Mouse (Mus musculus) CH12.LX (cell line): ENCODE results near the gene Fgd6. TPM values are rescaled to one million over a fixed set of nuclear protein-coding genes. Genes with fewer than 3 reads are reported as not detected.

Source experiments
- DNase-seq: peaks from one replicate; pipeline ENCODE4 v3.0.0-alpha.2; 2013; ENCODE audit errors: extremely low read depth
- H3K27ac ChIP-seq: 2 replicates; pipeline ENCODE4 v1.5.1; 2012; ENCODE audit warnings: low read depth, mild to moderate bottlenecking, control low read depth, moderate library complexity; ENCODE audit not compliant: insufficient read depth
- H3K27me3 ChIP-seq: replicated peaks from 2 replicates; pipeline ENCODE3; 2012; ENCODE audit warnings: inconsistent platforms
- H3K36me3 ChIP-seq, 2 experiments: replicated peaks in 1 of 2; 2 replicates each; pipeline versions ENCODE3 to v1.6.1; 2012; ENCODE audit warnings: inconsistent platforms in 1 of 2, low read length in 1 of 2, mild to moderate bottlenecking in 1 of 2, mixed read lengths in 1 of 2, moderate library complexity in 1 of 2; ENCODE audit not compliant: control insufficient read depth in 1 of 2, insufficient read depth in 1 of 2
- H3K4me1 ChIP-seq, 2 experiments: 2 replicates each; pipeline ENCODE4 v1.6.1; 2012; ENCODE audit warnings: inconsistent platforms in 1 of 2, moderate library complexity in 1 of 2; ENCODE audit not compliant: insufficient read depth in 2 of 2, control insufficient read depth in 1 of 2
- H3K4me2 ChIP-seq: 2 replicates; pipeline ENCODE4 v1.6.1; 2012; ENCODE audit warnings: low read depth, mild to moderate bottlenecking, control low read depth; ENCODE audit not compliant: poor library complexity, insufficient read depth, severe bottlenecking
- H3K4me3 ChIP-seq, 3 experiments: fragments of 150-350 bp in 1 of 3; sonication (generic) in 1 of 3; replicated peaks in 1 of 3; 2 replicates each; pipeline versions ENCODE3 to v1.5.1; 2011 to 2012; ENCODE audit warnings: low read depth in 2 of 3, low read length in 2 of 3, mild to moderate bottlenecking in 2 of 3, moderate library complexity in 2 of 3, control low read depth in 1 of 3, improper control_type of control experiment in 1 of 3, inconsistent platforms in 1 of 3, mixed read lengths in 1 of 3; ENCODE audit not compliant: poor library complexity in 1 of 3
- H3K79me2 ChIP-seq: replicated peaks from 2 replicates; pipeline ENCODE4 v1.6.1; 2012; ENCODE audit warnings: mild to moderate bottlenecking, moderate library complexity; ENCODE audit not compliant: control insufficient read depth, poor library complexity, insufficient read depth, severe bottlenecking; ENCODE audit errors: extremely low read depth
- H3K9ac ChIP-seq: 2 replicates; pipeline ENCODE4 v1.6.1; 2012; ENCODE audit warnings: low read depth, mild to moderate bottlenecking, control low read depth, moderate library complexity; ENCODE audit not compliant: insufficient read depth
- H3K9me3 ChIP-seq: replicated peaks from 2 replicates; pipeline ENCODE3; 2012; ENCODE audit warnings: low read length, inconsistent platforms, mixed read lengths
- BHLHE40 ChIP-seq: IDR thresholded peaks from 2 replicates; pipeline ENCODE4 v1.6.1; 2011; ENCODE audit warnings: mild to moderate bottlenecking, low read depth, low read length, improper control_type of control experiment
- CHD1 ChIP-seq: IDR thresholded peaks from 2 replicates; pipeline ENCODE4 v1.6.1; 2012; ENCODE audit warnings: low read depth, low read length, improper control_type of control experiment, inconsistent platforms
- CHD2 ChIP-seq: IDR thresholded peaks from 2 replicates; pipeline ENCODE4 v1.6.1; 2011; ENCODE audit warnings: low read length, improper control_type of control experiment
- CTCF ChIP-seq, 2 experiments: IDR thresholded peaks in 1 of 2; conservative IDR thresholded peaks in 1 of 2; 2 replicates each; pipeline ENCODE4 v1.5.1; 2011 to 2012; ENCODE audit warnings: low read depth in 2 of 2, low read length in 2 of 2, improper control_type of control experiment in 1 of 2, inconsistent platforms in 1 of 2, mild to moderate bottlenecking in 1 of 2, moderate library complexity in 1 of 2
- E2F4 ChIP-seq: IDR thresholded peaks from 2 replicates; pipeline ENCODE4 v1.6.1; 2011; ENCODE audit warnings: low read depth, low read length, improper control_type of control experiment; ENCODE audit not compliant: insufficient replicate concordance
- ELF1 ChIP-seq: IDR thresholded peaks from 2 replicates; pipeline ENCODE4 v1.6.1; 2014; ENCODE audit warnings: low read depth, mild to moderate bottlenecking, inconsistent platforms, low read length, improper control_type of control experiment
- EP300 ChIP-seq: IDR thresholded peaks from 2 replicates; pipeline ENCODE4 v1.6.1; 2011; ENCODE audit warnings: low read length, improper control_type of control experiment
- ETS1 ChIP-seq: conservative IDR thresholded peaks from 2 replicates; pipeline ENCODE4 v1.6.1; 2012; ENCODE audit warnings: low read depth, mild to moderate bottlenecking, inconsistent platforms, low read length, improper control_type of control experiment, moderate library complexity
- GABPA ChIP-seq: IDR thresholded peaks from 2 replicates; pipeline ENCODE4 v1.6.1; 2012; ENCODE audit warnings: low read depth, low read length, improper control_type of control experiment, inconsistent platforms; ENCODE audit not compliant: insufficient replicate concordance
- HCFC1 ChIP-seq: IDR thresholded peaks from 2 replicates; pipeline ENCODE4 v1.6.1; 2012; ENCODE audit warnings: low read depth, mild to moderate bottlenecking, inconsistent platforms, low read length, improper control_type of control experiment
- IRF4 ChIP-seq: IDR thresholded peaks from 2 replicates; pipeline ENCODE4 v1.6.1; 2014; ENCODE audit warnings: low read depth, mild to moderate bottlenecking, inconsistent platforms, low read length, improper control_type of control experiment
- JUN ChIP-seq: IDR thresholded peaks from 2 replicates; pipeline ENCODE4 v1.6.1; 2011; ENCODE audit warnings: low read depth, mild to moderate bottlenecking, low read length, improper control_type of control experiment, moderate library complexity; ENCODE audit not compliant: insufficient read depth
- JUND ChIP-seq: conservative IDR thresholded peaks from 2 replicates; pipeline ENCODE4 v1.6.1; 2011; ENCODE audit warnings: low read depth, low read length, improper control_type of control experiment
- KAT2A ChIP-seq: IDR thresholded peaks from 2 replicates; pipeline ENCODE4 v1.6.1; 2012; ENCODE audit warnings: low read length, improper control_type of control experiment, inconsistent platforms; ENCODE audit not compliant: insufficient replicate concordance
- MAFK ChIP-seq: IDR thresholded peaks from 2 replicates; pipeline ENCODE4 v1.6.1; 2011; ENCODE audit warnings: low read length, improper control_type of control experiment; ENCODE audit not compliant: insufficient replicate concordance
- MAX ChIP-seq: IDR thresholded peaks from 2 replicates; pipeline ENCODE4 v1.6.1; 2011; ENCODE audit warnings: low read length, improper control_type of control experiment
- MAZ ChIP-seq: IDR thresholded peaks from 2 replicates; pipeline ENCODE4 v1.6.1; 2012; ENCODE audit warnings: low read depth, mild to moderate bottlenecking, inconsistent platforms, low read length, improper control_type of control experiment, moderate library complexity
- MEF2A ChIP-seq: IDR thresholded peaks from 2 replicates; pipeline ENCODE4 v1.6.1; 2014; ENCODE audit warnings: low read depth, mild to moderate bottlenecking, inconsistent platforms, low read length, improper control_type of control experiment, borderline replicate concordance
- MXI1 ChIP-seq: IDR thresholded peaks from 2 replicates; pipeline ENCODE4 v1.6.1; 2011; ENCODE audit warnings: mild to moderate bottlenecking, low read depth, low read length, improper control_type of control experiment
- MYC ChIP-seq: IDR thresholded peaks from 2 replicates; pipeline ENCODE4 v1.6.1; 2011; ENCODE audit warnings: low read depth, mild to moderate bottlenecking, improper control_type of control experiment, low read length
- NELFE ChIP-seq: IDR thresholded peaks from 2 replicates; pipeline ENCODE4 v1.6.1; 2011; ENCODE audit warnings: low read depth, low read length, improper control_type of control experiment
- NRF1 ChIP-seq: IDR thresholded peaks from 2 replicates; pipeline ENCODE4 v1.6.1; 2014; ENCODE audit warnings: low read depth, mild to moderate bottlenecking, inconsistent platforms, low read length, improper control_type of control experiment, moderate library complexity
- PAX5 ChIP-seq: IDR thresholded peaks from 2 replicates; pipeline ENCODE4 v1.6.1; 2012; ENCODE audit warnings: low read length, inconsistent platforms, mixed read lengths
- POLR2A ChIP-seq: IDR thresholded peaks from 2 replicates; pipeline ENCODE4 v1.6.1; 2011; ENCODE audit warnings: low read depth, mild to moderate bottlenecking, improper control_type of control experiment, low read length
- POLR2AphosphoS2 ChIP-seq: IDR thresholded peaks from 2 replicates; pipeline ENCODE4 v1.6.1; 2011; ENCODE audit warnings: low read depth, low read length, improper control_type of control experiment
- RAD21 ChIP-seq: IDR thresholded peaks from 2 replicates; pipeline ENCODE4 v1.6.1; 2011; ENCODE audit warnings: low read depth, mild to moderate bottlenecking, low read length, improper control_type of control experiment, moderate library complexity
- RCOR1 ChIP-seq: conservative IDR thresholded peaks from 2 replicates; pipeline ENCODE4 v1.6.1; 2012; ENCODE audit warnings: low read depth, mild to moderate bottlenecking, inconsistent platforms, low read length, improper control_type of control experiment
- SIN3A ChIP-seq: IDR thresholded peaks from 2 replicates; pipeline ENCODE4 v1.6.1; 2012; ENCODE audit warnings: low read length, improper control_type of control experiment, inconsistent platforms
- SMC3 ChIP-seq: IDR thresholded peaks from 2 replicates; pipeline ENCODE4 v1.6.1; 2011; ENCODE audit warnings: low read depth, low read length, improper control_type of control experiment
- TBP ChIP-seq: conservative IDR thresholded peaks from 2 replicates; pipeline ENCODE4 v1.6.1; 2011; ENCODE audit warnings: low read depth, low read length, improper control_type of control experiment
- TCF12 ChIP-seq: IDR thresholded peaks from 2 replicates; pipeline ENCODE4 v1.6.1; 2014; ENCODE audit warnings: low read depth, mild to moderate bottlenecking, inconsistent platforms, low read length, improper control_type of control experiment
- UBTF ChIP-seq: IDR thresholded peaks from 2 replicates; pipeline ENCODE4 v1.6.1; 2012; ENCODE audit warnings: low read depth, mild to moderate bottlenecking, inconsistent platforms, low read length, improper control_type of control experiment, moderate library complexity
- USF1 ChIP-seq: IDR thresholded peaks from 2 replicates; pipeline ENCODE4 v1.6.1; 2014; ENCODE audit warnings: low read depth, mild to moderate bottlenecking, inconsistent platforms, low read length, improper control_type of control experiment
- USF2 ChIP-seq: conservative IDR thresholded peaks from 2 replicates; pipeline ENCODE4 v1.6.1; 2011; ENCODE audit warnings: low read depth, low read length, improper control_type of control experiment
- ZC3H11A ChIP-seq: IDR thresholded peaks from 2 replicates; pipeline ENCODE4 v1.6.1; 2012; ENCODE audit warnings: low read depth, mild to moderate bottlenecking, inconsistent platforms, low read length, improper control_type of control experiment
- ZKSCAN1 ChIP-seq: IDR thresholded peaks from 2 replicates; pipeline ENCODE4 v1.6.1; 2012; ENCODE audit warnings: low read depth, inconsistent platforms, low read length, improper control_type of control experiment, borderline replicate concordance
- ZMIZ1 ChIP-seq: IDR thresholded peaks from 2 replicates; pipeline ENCODE4 v1.6.1; 2012; ENCODE audit warnings: low read depth, mild to moderate bottlenecking, inconsistent platforms, low read length, improper control_type of control experiment
- ZNF384 ChIP-seq: IDR thresholded peaks from 2 replicates; pipeline ENCODE4 v1.6.1; 2012; ENCODE audit warnings: low read depth, low read length, improper control_type of control experiment, inconsistent platforms
- dilution Hi-C: fragments of 300-500 bp; cut with MboI; formaldehyde crosslinking; loops from 2 replicates; pipeline ENCODE4 v1.14.3; 2020; ENCODE audit warnings: low sequenced_read_pairs; ENCODE audit not compliant: extremely low pct_unique_long_range_greater_than_20kb, extremely low pct_ligation_motif_present
- in situ Hi-C: fragments of 300-500 bp; cut with MboI; formaldehyde crosslinking; loops from 3 replicates; pipeline ENCODE4 v1.14.3; 2019; ENCODE audit warnings: low sequenced_read_pairs, low pct_ligation_motif_present, low pct_unique_long_range_greater_than_20kb, mixed read lengths
- polyA plus RNA-seq: library from polyadenylated mRNA; unstranded; fragments of >175 nt; gene quantifications from 2 replicates; pipeline ENCODE4 v1.2.1, GENCODE M21; 2012; ENCODE audit warnings: low read depth; ENCODE audit not compliant: insufficient read length
- total RNA-seq, 2 experiments: library from RNA; depleted of rRNA; stranded (reverse); fragments of 300-350 nt in 1 of 2; fragments of >200 nt in 1 of 2; gene quantifications; 2 replicates each; pipeline ENCODE4 v1.2.3; 2012 to 2014

Fgd6 gene
- total and polyA plus RNA-seq, 3 experiments = 3.3 to 7.2 (median 5.0) TPM

GRCm38 (mm10) chr10:94115893-94116599 lies 80.2 kb downstream of the Fgd6 start:
- Histone ChIP-seq H3K9ac (peak overlapping the region; percentile 60; the same call in 1 of the 2 replicates), H3K9me3 (no peaks in the 10 kb centered on the region), H3K79me2 (no peaks in the 10 kb centered on the region), H3K27ac (no peak overlapping the region), H3K27me3 (no peaks in the 10 kb centered on the region), H3K4me2 (peak overlapping the region; percentile 89), H3K36me3 (peaks cover 5 to 32% of the 10 kb centered on the region in 2 experiments), H3K4me3 (no peak overlapping the region), H3K4me1 (peaks cover 6 to 28% of the 10 kb centered on the region in 2 experiments; a peak in 3 of 4 replicates)
- in situ Hi-C loops = no loop called here
- dilution Hi-C loops = no loop called here
- peak; percentile 92 for DNase-seq
- TF ChIP-seq MXI1 (0 out of 2 replicates have a peak, but pooled peaks have one; percentile 41), RAD21 (peak; percentile 90), MEF2A (peak; percentile 19; the same call in 1 of the 2 replicates), NRF1 (no peak), MAFK (no peak), JUND (no peak; the same call in 1 of the 2 replicates), JUN (no peak), BHLHE40 (no peak), IRF4 (peak; percentile 46; the same call in 1 of the 2 replicates), ELF1 (no peak), HCFC1 (peak; percentile 52), RCOR1 (no peak), E2F4 (no peak), SIN3A (peak; percentile 78), ZC3H11A (peak; percentile 85), ETS1 (no peak), MAZ (peak; percentile 94), MAX (peak; percentile 47; the same call in 1 of the 2 replicates), ZKSCAN1 (no peak), EP300 (no peak), CHD2 (no peak), ZMIZ1 (no peak), TCF12 (peak; percentile 36; the same call in 1 of the 2 replicates), USF2 (no peak), GABPA (no peak), POLR2A (no peak), SMC3 (peak; percentile 95), CHD1 (0 out of 2 replicates have a peak, but pooled peaks have one; percentile 32), NELFE (0 out of 2 replicates have a peak, but pooled peaks have one; percentile 31), KAT2A (no peak), USF1 (no peak), MYC (peak; percentile 71; the same call in 1 of the 2 replicates), POLR2AphosphoS2 (no peak), TBP (no peak), UBTF (no peak), PAX5 (no peak), ZNF384 (peak; percentile 35; the same call in 1 of the 2 replicates), CTCF (conservative IDR thresholded peaks at IDR 0.05 in 1 of 2, IDR thresholded peaks at IDR 0.05 in 1 of 2; ENCODE audit: low read depth in 2 of 2, low read length in 2 of 2) (peak; percentile 39 to 90; a peak in 3 of 4 replicates)
